Comparison of ENCODE assay signal across 26 mouse cellular contexts in the genomic region with DNA sequence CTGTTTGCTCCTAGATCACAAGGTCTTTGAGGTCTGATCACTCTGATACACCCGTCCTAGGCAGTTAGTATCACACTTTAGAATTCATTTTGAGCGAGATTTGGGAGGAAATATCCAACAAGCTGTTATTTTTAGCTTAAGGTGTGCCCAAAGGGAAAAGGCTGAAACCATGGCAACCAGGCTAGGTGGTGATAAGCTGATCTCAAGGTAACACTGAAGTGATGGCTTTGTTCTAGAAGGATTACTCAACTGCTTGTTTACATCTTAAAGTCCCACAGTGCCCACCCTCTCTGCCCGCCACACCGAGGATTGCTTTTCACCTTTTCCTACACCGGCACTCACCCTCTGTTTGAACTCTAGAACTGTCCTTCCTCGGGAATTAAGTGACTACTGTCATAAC. TPM values are rescaled to one million over a fixed set of nuclear protein-coding genes. Genes with fewer than 3 reads are reported as not detected.
A peak's percentile ranks its signal among the peaks of the same experiment; 100 is the strongest.
DNase-seq lines count a peak whose midpoint lies in the region; ATAC-seq and TF ChIP-seq lines count a peak whose summit lies in the region.
"Had no signal": no experiment of that assay in that cellular context is flagged by ENCODE, and none has a peak within 500 bp of the region (broad histone marks: within the 10 kb centered on the region; RNA-seq: fewer than 3 reads in every experiment).

No protein-coding gene starts in this region.

- peak overlapping the region; percentile 51; the same call in 1 of the 2 replicates for H3K27ac ChIP-seq in hindbrain, postnatal 0 days
- H3K27ac ChIP-seq in hindbrain, embryonic 10.5 days, result no peak overlapping the region
- peak overlapping the region; percentile 79 for H3K27ac ChIP-seq in lung, embryonic 15.5 days
- H3K27ac ChIP-seq in kidney, adult 2 months (ENCODE audit: insufficient read depth, low read depth, low read length), result no peak overlapping the region
- H3K27ac ChIP-seq: embryonic facial prominence, embryonic 15.5 days; forebrain, embryonic 13.5 days; heart, embryonic 10.5 days; hindbrain, embryonic 13.5 days; limb, embryonic 13.5 days; midbrain, embryonic 15.5 days had no signal

- no peak for TF ChIP-seq POLR2A in kidney, adult 2 months (IDR thresholded peaks at IDR 0.05; ENCODE audit: low read depth, low read length)

- no peaks in the 10 kb centered on the region for H3K4me1 ChIP-seq in hindbrain, postnatal 0 days (ENCODE audit: insufficient read depth, low read length)
- peaks cover 17% of the 10 kb centered on the region for H3K4me1 ChIP-seq in hindbrain, embryonic 10.5 days (replicated peaks)
- H3K4me1 ChIP-seq in lung, embryonic 15.5 days, result peaks cover 34% of the 10 kb centered on the region
- H3K4me1 ChIP-seq in kidney, adult 2 months (ENCODE audit: control insufficient read depth, insufficient read depth, low read length), result peaks cover 6% of the 10 kb centered on the region

- WGBS in hindbrain, postnatal 0 days, result 81% methylated on average over 6 of the region's 6 CpGs
- 90% methylated on average over 6 of the region's 6 CpGs for WGBS in hindbrain, embryonic 10.5 days
- WGBS in lung, embryonic 15.5 days, result 49% methylated on average over 6 of the region's 6 CpGs
- WGBS in kidney, adult 2 months, result 79% methylated on average over 6 of the region's 6 CpGs

- no peaks in the 10 kb centered on the region for H3K27me3 ChIP-seq in hindbrain, postnatal 0 days (ENCODE audit: insufficient read depth, low read length)
- H3K27me3 ChIP-seq in hindbrain, embryonic 10.5 days (ENCODE audit: insufficient read depth, poor library complexity, severe bottlenecking), result no peaks in the 10 kb centered on the region
- H3K27me3 ChIP-seq in lung, embryonic 15.5 days, result no peaks in the 10 kb centered on the region
- no peaks in the 10 kb centered on the region for H3K27me3 ChIP-seq in kidney, adult 2 months (replicated peaks; ENCODE audit: control insufficient read depth, insufficient read depth, low read length)
- H3K27me3 ChIP-seq: embryonic facial prominence, embryonic 15.5 days; forebrain, embryonic 13.5 days; heart, embryonic 15.5 days; hindbrain, embryonic 13.5 days; limb, embryonic 13.5 days; midbrain, embryonic 15.5 days had no signal

- ATAC-seq in hindbrain, postnatal 0 days, result no peak
- ATAC-seq in lung, embryonic 15.5 days (ENCODE audit: borderline replicate concordance, extremely low read depth, low FRiP score, low TSS enrichment), result no peak
- ATAC-seq: forebrain, embryonic 13.5 days; intestine, postnatal 0 days; midbrain, embryonic 15.5 days had no signal

- H3K9ac ChIP-seq in hindbrain, postnatal 0 days (replicated peaks; ENCODE audit: low read length), result no peak overlapping the region
- H3K9ac ChIP-seq in lung, embryonic 15.5 days, result no peak overlapping the region
- H3K9ac ChIP-seq: embryonic facial prominence, embryonic 15.5 days; forebrain, embryonic 13.5 days; heart, embryonic 15.5 days; hindbrain, embryonic 13.5 days; limb, embryonic 13.5 days; midbrain, embryonic 15.5 days had no signal

- H3K4me2 ChIP-seq in hindbrain, postnatal 0 days (ENCODE audit: low read depth, low read length), result no peak overlapping the region
- peak overlapping the region; percentile 16; the same call in 1 of the 2 replicates for H3K4me2 ChIP-seq in lung, embryonic 15.5 days
- H3K4me2 ChIP-seq: embryonic facial prominence, embryonic 15.5 days; forebrain, embryonic 13.5 days; heart, embryonic 15.5 days; hindbrain, embryonic 13.5 days; limb, embryonic 13.5 days; liver, embryonic 11.5 days; midbrain, embryonic 15.5 days had no signal

- no peak overlapping the region for H3K4me3 ChIP-seq in hindbrain, postnatal 0 days (ENCODE audit: low read length)
- H3K4me3 ChIP-seq in hindbrain, embryonic 10.5 days, result no peak overlapping the region
- no peak overlapping the region for H3K4me3 ChIP-seq in lung, embryonic 15.5 days
- H3K4me3 ChIP-seq in kidney, adult 2 months (ENCODE audit: insufficient read depth, low read depth, low read length), result no peak overlapping the region
- H3K4me3 ChIP-seq: embryonic facial prominence, embryonic 15.5 days; forebrain, embryonic 13.5 days; heart, embryonic 10.5 days; heart, embryonic 15.5 days; hindbrain, embryonic 13.5 days; limb, embryonic 13.5 days; midbrain, embryonic 15.5 days had no signal

- H3K36me3 ChIP-seq in hindbrain, postnatal 0 days (ENCODE audit: insufficient read depth, low read length), result peaks cover 22% of the 10 kb centered on the region
- H3K36me3 ChIP-seq in hindbrain, embryonic 10.5 days, result peaks cover 60% of the 10 kb centered on the region
- peaks cover 40% of the 10 kb centered on the region for H3K36me3 ChIP-seq in lung, embryonic 15.5 days
- H3K36me3 ChIP-seq in kidney, adult 2 months (ENCODE audit: control insufficient read depth, insufficient read depth, low read length), result 0 out of 2 replicates have a peak, but pooled peaks cover 2% of the 10 kb centered on the region

- TF ChIP-seq CTCF in hindbrain, postnatal 0 days (IDR thresholded peaks at IDR 0.05; ENCODE audit: low read depth), result no peak
- TF ChIP-seq CTCF in kidney, adult 2 months (conservative IDR thresholded peaks at IDR 0.05; ENCODE audit: insufficient read depth, insufficient read length, low read depth, low read length), result no peak

- H3K9me3 ChIP-seq in hindbrain, postnatal 0 days (ENCODE audit: low read length), result no peaks in the 10 kb centered on the region
- no peaks in the 10 kb centered on the region for H3K9me3 ChIP-seq in hindbrain, embryonic 10.5 days
- no peaks in the 10 kb centered on the region for H3K9me3 ChIP-seq in lung, embryonic 15.5 days
- H3K9me3 ChIP-seq: embryonic facial prominence, embryonic 15.5 days; forebrain, embryonic 13.5 days; G1E; heart, embryonic 10.5 days; heart, embryonic 15.5 days; hindbrain, embryonic 13.5 days; limb, embryonic 13.5 days; midbrain, embryonic 15.5 days had no signal

- DNase-seq in hindbrain, postnatal 0 days (ENCODE audit: low spot score), result peak; percentile 37
- DNase-seq in hindbrain, embryonic 10.5 days (ENCODE audit: low spot score), result no peak
- DNase-seq in R1 (ENCODE audit: low read depth, low spot score), result peak; percentile 35
- DNase-seq in lung, postnatal 25 days (ENCODE audit: low spot score), result peak; percentile 67
- DNase-seq in left cerebral cortex, adult 11 months (ENCODE audit: low spot score), result no peak
- DNase-seq in kidney, adult 2 months, result no peak
- DNase-seq in frontal cortex, adult 2 months (ENCODE audit: extremely low spot score in 1 of 2, low spot score in 1 of 2), result no peak
- DNase-seq: adrenal gland, postnatal 25 days; cerebellum, adult 18-20 months; cerebellum, postnatal 10 days; gastrocnemius, postnatal 25 days; heart, adult 11 months; kidney, postnatal 25 days; right cerebral cortex, adult 18-20 months; right cerebral cortex, postnatal 4 days had no signal

RNA-seq across cellular contexts. Expression of gene Itgb1bp1, which starts 3.6 kb away (rescaled TPM):
- total RNA-seq in hindbrain, postnatal 0 days (2014; rRNA removed), result 20.8 and 21.1 TPM in 2 replicates
- 37.0 and 38.5 TPM in 2 replicates for polyA plus RNA-seq in hindbrain, postnatal 0 days (2015; fragmentation: Nextera tagmentation; extraction: Ambion mirVana)
- polyA plus RNA-seq in hindbrain, embryonic 10.5 days (2016; fragmentation: Nextera tagmentation; extraction: Ambion mirVana), result 44.0 and 45.7 TPM in 2 replicates
- polyA plus RNA-seq in lung, embryonic 15.5 days (2015; fragmentation: Nextera tagmentation; extraction: Ambion mirVana), result 46.0 and 54.7 TPM in 2 replicates
- 19.3 and 23.6 TPM in 2 replicates for polyA plus RNA-seq in kidney, adult 2 months (2012; rRNA removed)
- polyA plus RNA-seq in frontal cortex, adult 2 months (2012; rRNA removed), result 27.2 and 29.5 TPM in 2 replicates

RNA-seq across cellular contexts. Expression of gene Cpsf3, which starts 4.5 kb away (rescaled TPM):
- total RNA-seq in hindbrain, postnatal 0 days (2014; rRNA removed), result 39.6 and 41.7 TPM in 2 replicates
- 69.5 and 69.7 TPM in 2 replicates for polyA plus RNA-seq in hindbrain, postnatal 0 days (2015; fragmentation: Nextera tagmentation; extraction: Ambion mirVana)
- polyA plus RNA-seq in hindbrain, embryonic 10.5 days (2016; fragmentation: Nextera tagmentation; extraction: Ambion mirVana), result 122 and 139 TPM in 2 replicates
- polyA plus RNA-seq in lung, embryonic 15.5 days (2015; fragmentation: Nextera tagmentation; extraction: Ambion mirVana), result 106 and 111 TPM in 2 replicates
- polyA plus RNA-seq in kidney, adult 2 months (2012; rRNA removed), result 28.2 and 32.1 TPM in 2 replicates
- polyA plus RNA-seq in frontal cortex, adult 2 months (2012; rRNA removed), result 66.2 and 74.1 TPM in 2 replicates

RNA-seq across cellular contexts. Expression of gene Iah1, which starts 26.5 kb away (rescaled TPM):
- 33.1 and 33.2 TPM in 2 replicates for total RNA-seq in hindbrain, postnatal 0 days (2014; rRNA removed)
- polyA plus RNA-seq in hindbrain, postnatal 0 days (2015; fragmentation: Nextera tagmentation; extraction: Ambion mirVana), result 31.2 and 37.0 TPM in 2 replicates
- polyA plus RNA-seq in hindbrain, embryonic 10.5 days (2016; fragmentation: Nextera tagmentation; extraction: Ambion mirVana), result 45.4 and 48.6 TPM in 2 replicates
- 61.0 and 61.8 TPM in 2 replicates for polyA plus RNA-seq in lung, embryonic 15.5 days (2015; fragmentation: Nextera tagmentation; extraction: Ambion mirVana)
- polyA plus RNA-seq in kidney, adult 2 months (2012; rRNA removed), result 401 and 498 TPM in 2 replicates
- 22.8 and 25.2 TPM in 2 replicates for polyA plus RNA-seq in frontal cortex, adult 2 months (2012; rRNA removed)

Comparison
In these comparisons a context has a peak if more than half of its experiments do, and no peak if none do; other contexts are left out.
1. DNase-seq: peak in hindbrain, postnatal 0 days (single experiment), R1 (single experiment) and lung, postnatal 25 days (single experiment); none in hindbrain, embryonic 10.5 days (single experiment), left cerebral cortex, adult 11 months (single experiment), kidney, adult 2 months (single experiment) and frontal cortex, adult 2 months (0 of 2).
2. H3K27ac ChIP-seq: peak in hindbrain, postnatal 0 days (single experiment) and lung, embryonic 15.5 days (single experiment); none in hindbrain, embryonic 10.5 days (single experiment) and kidney, adult 2 months (single experiment).